Mouse (Mus musculus): ENCODE measurements around the gene Tnks2.

DNA sequence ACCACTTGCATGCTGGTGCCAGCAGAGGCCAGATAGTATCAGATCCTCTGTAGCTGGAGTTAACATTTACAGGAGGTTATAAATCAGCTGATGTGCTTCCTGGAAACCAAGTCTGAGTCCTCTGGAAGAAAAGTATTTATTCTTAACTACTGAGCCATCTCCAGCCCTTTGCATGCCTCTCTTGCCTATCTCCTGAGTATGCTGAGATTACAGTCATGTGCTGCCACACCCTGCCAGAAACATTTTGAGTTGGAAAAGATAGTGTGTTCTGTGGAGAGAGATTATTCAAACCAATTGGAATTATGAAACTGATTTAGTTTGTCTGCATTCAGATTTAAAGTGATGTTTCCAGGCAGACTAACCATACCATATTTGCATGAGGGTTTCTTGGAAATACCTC, 43.3 kb downstream of the Tnks2 start:
- no peak for TF ChIP-seq CTCF (IDR thresholded peaks at IDR 0.05; ENCODE audit: low read depth, low read length)
- TF ChIP-seq POLR2A (IDR thresholded peaks at IDR 0.05; ENCODE audit: extremely low read depth, insufficient read depth, low read length): no peak
